Mouse (Mus musculus) hindbrain, embryonic 11.5 days (tissue): ENCODE data around the gene Tcaf1. TPM values are rescaled to one million over a fixed set of nuclear protein-coding genes. Genes with fewer than 3 reads are reported as not detected.

Source experiments
- ATAC-seq: fragments of 200-750 bp; cut with Nextera tagmentation; 2 replicates; pipeline ENCODE4 v1.8.0; 2017; ENCODE audit warnings: mild to moderate bottlenecking, moderate TSS enrichment, moderate library complexity; ENCODE audit not compliant: low FRiP score
- DNase-seq: peaks from one replicate; pipeline ENCODE4 v3.0.0-alpha.2; 2015; ENCODE audit warnings: low spot score
- H3K27ac ChIP-seq: fragments of 300-500 bp; sonication (generic); 2 replicates; pipeline ENCODE4 v1.5.1; 2014; ENCODE audit warnings: mild to moderate bottlenecking, low read depth, low read length
- H3K27me3 ChIP-seq: fragments of 300-500 bp; sonication (generic); 2 replicates; pipeline ENCODE4 v1.6.1; 2014; ENCODE audit warnings: mild to moderate bottlenecking, low read length, moderate library complexity, mixed read lengths; ENCODE audit not compliant: control insufficient read depth, insufficient read depth
- H3K36me3 ChIP-seq: fragments of 300-500 bp; sonication (generic); 2 replicates; pipeline ENCODE4 v1.6.1; 2014; ENCODE audit warnings: mild to moderate bottlenecking, low read length, moderate library complexity, mixed read lengths; ENCODE audit not compliant: control insufficient read depth, insufficient read depth
- H3K4me1 ChIP-seq: fragments of 300-500 bp; sonication (generic); replicated peaks from 2 replicates; pipeline ENCODE4 v1.6.1; 2014; ENCODE audit warnings: low read length, mixed read lengths; ENCODE audit not compliant: control insufficient read depth, insufficient read depth
- H3K4me2 ChIP-seq: fragments of 300-500 bp; sonication (generic); replicated peaks from 2 replicates; pipeline ENCODE4 v1.6.1; 2014; ENCODE audit warnings: mild to moderate bottlenecking, low read depth, low read length
- H3K4me3 ChIP-seq: fragments of 300-500 bp; sonication (generic); 2 replicates; pipeline ENCODE4 v1.5.1; 2014; ENCODE audit warnings: low read depth, low read length
- H3K9ac ChIP-seq: fragments of 300-500 bp; sonication (generic); 2 replicates; pipeline ENCODE4 v1.6.1; 2014; ENCODE audit warnings: low read depth, low read length
- H3K9me3 ChIP-seq: fragments of 300-500 bp; sonication (generic); 2 replicates; pipeline ENCODE4 v1.6.1; 2016; ENCODE audit warnings: low read length; ENCODE audit not compliant: control insufficient read depth
- WGBS: fragments of 180-500 bp; shearing (Covaris S2); extraction: QIAGEN DNeasy Blood & Tissue Kit; methylation state at CpG from one replicate; pipeline ENCODE4 v1.1.7; 2014; 5-methylcytosine and 5-hydroxymethylcytosine counted together
- polyA plus RNA-seq: library from polyadenylated mRNA; unstranded; fragments of >200 nt; fragmentation: Nextera tagmentation; extraction: Ambion mirVana; gene quantifications from 2 replicates; pipeline ENCODE4 v1.2.1, GENCODE M21; 2014

Gene Tcaf1
- 161 and 162 TPM in 2 replicates for polyA plus RNA-seq

DNA sequence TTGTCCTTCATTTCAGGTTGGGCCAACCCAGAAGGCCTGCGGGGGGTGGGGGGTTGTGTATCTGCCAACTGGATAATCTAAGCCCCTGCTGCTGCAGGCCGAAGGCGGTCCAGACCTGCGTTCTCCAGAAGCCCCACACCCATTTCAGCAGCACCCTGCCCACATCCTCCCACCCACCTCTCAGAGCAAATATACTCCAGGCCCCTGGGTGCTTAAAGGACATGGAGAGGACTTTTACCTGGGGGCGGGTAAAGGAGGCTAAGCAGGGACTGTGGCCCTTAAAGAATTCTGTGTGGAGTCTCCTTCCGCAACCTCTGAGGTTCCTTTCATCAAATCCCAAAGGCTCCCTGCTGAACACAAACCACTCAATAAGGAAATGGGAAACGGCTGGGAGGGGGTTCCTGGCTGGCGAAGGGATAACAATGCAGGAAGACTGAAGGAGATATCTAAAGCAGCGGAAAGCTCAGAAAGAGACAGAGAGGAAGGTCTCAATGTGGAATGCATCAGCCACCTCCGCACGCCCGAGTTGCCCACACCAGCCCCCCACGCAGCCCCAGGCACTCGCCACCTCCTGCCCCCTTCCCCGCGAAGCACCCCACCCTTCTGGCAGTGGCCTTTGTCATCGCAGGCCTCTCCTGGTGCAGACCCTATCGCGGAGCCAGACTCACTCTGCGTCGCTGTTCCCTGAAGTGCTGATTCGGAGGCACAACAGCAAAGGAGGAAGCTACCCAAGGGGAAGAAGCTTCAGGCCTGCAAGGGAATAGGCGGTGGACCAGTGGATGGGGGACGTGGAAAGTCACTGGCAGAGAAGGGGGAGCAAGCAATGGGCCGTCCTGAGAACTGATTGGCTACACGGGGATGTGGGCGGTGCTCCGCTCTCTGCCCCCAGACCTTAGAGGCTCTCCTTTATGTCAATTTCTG lies at the start of gene Tcaf1:
Gene Tcaf1 (minus strand): TSS at position 798 of the 921 bp plus-strand sequence.
- Histone ChIP-seq H3K4me3 (peak within 1 kb of the TSS; percentile 67), H3K9ac (peak within 1 kb of the TSS; percentile 77), H3K4me2 (peak within 1 kb of the TSS; percentile 37), H3K27me3 (no peaks in the 10 kb centered on the region), H3K4me1 (no peaks in the 10 kb centered on the region), H3K9me3 (no peaks in the 10 kb centered on the region), H3K27ac (peak within 1 kb of the TSS; percentile 84), H3K36me3 (no peaks in the 10 kb centered on the region)
- DNase-seq (peak; percentile 86), ATAC-seq (peak; percentile 99)
- WGBS, result under 1% methylated on average over 28 of the region's 28 CpGs

DNA sequence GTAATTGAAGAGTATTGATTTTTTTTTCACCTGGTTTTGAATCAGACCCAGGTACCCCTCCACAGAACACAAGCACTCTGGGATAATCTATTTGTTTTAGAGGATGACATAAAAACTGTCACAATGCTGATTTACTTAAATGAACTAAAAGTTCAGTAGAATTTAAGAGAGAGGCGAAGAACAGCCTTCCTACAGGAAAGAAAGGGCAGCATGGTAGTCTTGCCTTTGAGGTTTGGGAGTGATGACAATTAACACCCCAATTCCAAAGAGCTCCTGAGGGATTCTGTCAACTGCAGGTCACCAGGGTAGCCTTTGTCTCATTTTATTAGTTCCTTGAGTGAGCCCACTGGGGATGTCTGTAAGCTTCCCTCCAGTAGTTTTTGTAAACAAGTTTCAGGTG lies 46.2 kb upstream of the Tcaf1 start, which contains the start of gene Olfr38:
Gene Olfr38 (plus strand): TSS at position 301 of the 400 bp plus-strand sequence.
- no peak for DNase-seq
- no peaks in the 10 kb centered on the region for H3K27me3 ChIP-seq
- no peaks in the 10 kb centered on the region for H3K4me1 ChIP-seq
- no peaks in the 10 kb centered on the region for H3K9me3 ChIP-seq
- H3K4me2 ChIP-seq, result no peak within 1 kb of the TSS
- no peak for ATAC-seq
- WGBS, result 74% methylated on average over 1 of the region's 1 CpGs
- no peak within 1 kb of the TSS for H3K4me3 ChIP-seq
- no peak within 1 kb of the TSS for H3K9ac ChIP-seq
- H3K36me3 ChIP-seq, result no peaks in the 10 kb centered on the region
- H3K27ac ChIP-seq, result no peak within 1 kb of the TSS

DNA sequence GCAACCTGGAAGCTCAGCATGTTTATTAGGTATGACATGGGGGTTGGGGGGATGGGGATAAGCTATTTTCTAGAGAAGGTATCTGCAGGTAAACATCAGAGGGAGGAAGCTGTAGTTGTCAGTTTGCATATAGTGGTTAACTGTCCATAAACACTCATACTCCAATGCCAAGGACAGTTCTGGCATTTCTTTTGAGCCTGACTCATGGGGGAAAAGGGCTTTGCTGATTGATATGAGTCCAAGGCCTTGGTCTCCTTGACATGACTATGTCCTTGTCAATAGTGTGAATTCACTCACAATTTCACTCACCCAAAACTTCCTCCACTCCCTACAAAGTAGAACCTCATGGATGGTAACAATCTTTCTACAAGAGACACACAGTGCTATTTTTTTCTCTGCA lies 38.0 kb upstream of the Tcaf1 start:
- Histone ChIP-seq H3K4me1 (no peaks in the 10 kb centered on the region), H3K36me3 (no peaks in the 10 kb centered on the region), H3K4me3 (no peak overlapping the region), H3K27me3 (no peaks in the 10 kb centered on the region), H3K27ac (no peak overlapping the region), H3K9ac (no peak overlapping the region), H3K4me2 (no peak overlapping the region), H3K9me3 (no peaks in the 10 kb centered on the region)
- DNase-seq (no peak), ATAC-seq (no peak)

DNA sequence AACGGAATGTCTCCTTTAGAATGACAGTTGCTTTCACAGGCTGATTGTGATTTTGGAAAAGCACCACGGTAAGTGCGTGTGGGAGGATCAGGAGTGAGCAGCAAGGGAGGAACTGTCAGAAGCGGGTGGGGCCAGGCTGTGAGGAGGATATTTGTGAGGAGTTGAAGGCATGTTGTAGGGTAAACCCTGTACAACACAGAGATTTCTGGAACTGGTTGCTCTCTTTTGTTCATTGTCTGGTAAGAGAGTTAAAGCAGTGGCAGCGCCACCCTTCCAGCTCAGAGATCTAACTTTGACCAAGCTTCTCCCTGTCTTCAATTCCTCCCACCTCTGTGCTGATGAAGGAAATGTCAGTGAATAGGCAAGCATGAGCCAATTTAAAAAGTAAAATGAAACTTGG lies 32.4 kb upstream of the Tcaf1 start:
- ATAC-seq (no peak), DNase-seq (no peak)
- H3K27ac ChIP-seq, result no peak overlapping the region
- no peaks in the 10 kb centered on the region for H3K27me3 ChIP-seq
- no peaks in the 10 kb centered on the region for H3K9me3 ChIP-seq
- no peaks in the 10 kb centered on the region for H3K4me1 ChIP-seq
- no peaks in the 10 kb centered on the region for H3K36me3 ChIP-seq
- no peak overlapping the region for H3K4me2 ChIP-seq
- no peak overlapping the region for H3K9ac ChIP-seq
- H3K4me3 ChIP-seq, result no peak overlapping the region
- 75% methylated on average over 5 of the region's 5 CpGs for WGBS

DNA sequence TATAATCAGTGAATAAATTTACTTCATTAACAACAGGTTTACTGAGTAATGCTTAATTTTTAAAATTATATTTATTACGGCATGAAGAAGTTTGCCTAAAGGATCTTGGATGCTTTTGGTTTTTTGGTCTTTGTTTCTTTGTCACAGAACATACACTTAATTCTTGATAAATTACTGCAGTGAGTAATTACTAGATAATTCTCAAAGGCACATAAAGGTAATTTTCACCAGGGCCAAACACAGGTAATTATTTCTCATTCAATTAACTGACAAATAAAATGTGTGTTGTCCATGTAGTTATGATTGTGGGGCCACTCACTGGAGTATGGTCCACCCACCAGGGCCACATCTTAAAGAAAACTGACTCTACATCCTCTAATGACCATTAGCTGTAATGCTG lies 29.2 kb upstream of the Tcaf1 start, which contains the start of gene Olfr453:
Gene Olfr453 (plus strand): TSS at position 301 of the 400 bp plus-strand sequence.
- Histone ChIP-seq H3K9me3 (no peaks in the 10 kb centered on the region), H3K9ac (no peak within 1 kb of the TSS), H3K4me1 (no peaks in the 10 kb centered on the region), H3K4me2 (no peak within 1 kb of the TSS), H3K4me3 (no peak within 1 kb of the TSS), H3K27me3 (no peaks in the 10 kb centered on the region), H3K36me3 (no peaks in the 10 kb centered on the region), H3K27ac (no peak within 1 kb of the TSS)
- DNase-seq (no peak), ATAC-seq (no peak)
- WGBS, result 90% methylated on average over 1 of the region's 1 CpGs

DNA sequence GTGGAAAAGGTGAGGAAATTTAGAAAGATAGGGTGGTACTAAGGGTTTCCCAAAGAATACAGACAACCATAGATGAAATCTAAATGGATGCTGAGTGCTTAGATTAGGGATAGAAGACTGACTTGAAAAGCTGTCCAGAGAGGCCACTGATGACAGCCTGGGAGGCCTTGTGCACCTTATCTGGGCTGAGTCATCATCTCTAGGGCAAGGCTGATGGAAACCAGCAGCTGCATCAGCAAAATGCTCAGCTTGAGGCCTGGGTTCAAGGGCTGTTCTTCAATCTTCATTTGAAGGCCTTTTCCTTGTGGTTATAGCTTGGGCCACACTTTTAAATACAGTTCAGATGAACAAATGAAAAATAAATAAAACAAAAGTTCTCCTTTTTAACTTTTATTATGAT lies 8.1 kb upstream of the Tcaf1 start:
- Histone ChIP-seq H3K4me1 (no peaks in the 10 kb centered on the region), H3K9ac (no peak overlapping the region), H3K4me3 (no peak overlapping the region), H3K9me3 (no peaks in the 10 kb centered on the region), H3K36me3 (no peaks in the 10 kb centered on the region), H3K27me3 (no peaks in the 10 kb centered on the region), H3K4me2 (no peak overlapping the region), H3K27ac (no peak overlapping the region)
- no peak for DNase-seq
- ATAC-seq, result no peak

DNA sequence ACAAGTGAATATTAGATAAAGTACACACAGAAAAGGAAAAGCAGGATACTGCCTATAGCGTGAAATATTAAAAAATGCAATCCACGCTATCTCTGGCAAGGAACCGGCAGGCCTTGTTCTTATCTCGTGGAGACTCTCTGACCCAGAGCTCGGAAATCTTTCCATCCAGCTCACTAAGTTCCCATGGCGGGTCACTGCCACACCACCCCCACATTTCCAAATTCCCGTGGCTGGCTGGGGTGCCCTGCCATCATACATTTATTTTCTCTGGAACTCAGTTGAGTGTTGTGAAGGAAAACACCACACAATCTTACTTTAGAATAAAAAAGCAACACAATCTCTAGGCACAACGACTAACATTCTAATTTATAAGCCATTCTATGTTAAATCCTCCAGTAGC lies 4.8 kb upstream of the Tcaf1 start:
- Histone ChIP-seq H3K4me3 (no peak overlapping the region), H3K9me3 (no peaks in the 10 kb centered on the region), H3K27me3 (no peaks in the 10 kb centered on the region), H3K27ac (no peak overlapping the region), H3K9ac (no peak overlapping the region), H3K4me2 (no peak overlapping the region), H3K4me1 (no peaks in the 10 kb centered on the region), H3K36me3 (no peaks in the 10 kb centered on the region)
- DNase-seq (no peak), ATAC-seq (no peak)
- WGBS, result 72% methylated on average over 8 of the region's 8 CpGs

DNA sequence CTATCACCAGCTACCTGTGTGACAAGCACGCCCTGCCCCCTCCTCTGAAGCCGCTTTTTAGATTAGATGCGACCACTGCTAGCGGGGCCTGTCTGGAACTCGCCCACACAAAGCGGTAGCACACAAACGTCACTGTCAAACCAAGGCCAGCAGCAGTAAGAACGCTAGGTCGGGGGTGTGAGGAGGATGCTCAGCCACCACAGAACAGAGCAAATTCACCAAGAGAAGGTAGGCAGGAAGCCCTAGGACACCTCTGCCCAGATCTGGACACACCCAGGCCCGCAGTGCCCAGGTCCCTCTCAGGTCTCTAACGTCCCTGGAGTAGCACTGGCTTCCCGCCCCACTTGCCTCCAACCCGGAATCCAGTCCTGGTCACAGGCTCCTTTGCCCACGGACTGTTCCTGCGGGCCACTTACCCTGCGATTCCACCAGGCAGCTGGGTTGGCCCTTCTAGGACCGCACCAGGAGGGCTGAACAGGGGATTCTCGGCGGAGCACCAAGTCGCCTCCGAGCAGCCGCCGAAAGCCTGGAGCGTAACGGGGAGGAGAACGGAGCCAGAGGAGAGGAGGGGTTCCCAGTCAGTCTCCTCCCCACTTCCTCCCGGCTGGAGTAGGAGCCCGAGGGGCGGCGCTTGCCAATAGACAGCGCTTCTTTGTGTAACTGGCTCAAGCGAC lies 17.2 kb downstream of the Tcaf1 start:
- Histone ChIP-seq H3K36me3 (no peaks in the 10 kb centered on the region), H3K4me3 (peak overlapping the region; percentile 78), H3K9ac (peak overlapping the region; percentile 93), H3K27me3 (no peaks in the 10 kb centered on the region), H3K9me3 (no peaks in the 10 kb centered on the region), H3K4me1 (no peaks in the 10 kb centered on the region), H3K4me2 (peak overlapping the region; percentile 66), H3K27ac (peak overlapping the region; percentile 97)
- under 1% methylated on average over 32 of the region's 32 CpGs for WGBS
- peak; percentile 85 for DNase-seq
- peak; percentile 93 for ATAC-seq
